Mouse (Mus musculus) forebrain, embryonic 14.5 days (tissue): Measurements from ENCODE around the gene Med22. TPM values are rescaled to one million over a fixed set of nuclear protein-coding genes. Genes with fewer than 3 reads are reported as not detected.
A peak's percentile ranks its signal among the peaks of the same experiment; 100 is the strongest.

Experiments used
- ATAC-seq: fragments of 200-750 bp; cut with Nextera tagmentation; 2 replicates; pipeline ENCODE4 v1.8.0; 2017; ENCODE audit warnings: mild to moderate bottlenecking, moderate library complexity
- DNase-seq: peaks from one replicate; pipeline ENCODE4 v3.0.0-alpha.2; 2015; ENCODE audit warnings: low spot score
- H3K27ac ChIP-seq: fragments of 300-500 bp; sonication (generic); 2 replicates; pipeline ENCODE4 v1.5.1; 2014; ENCODE audit warnings: low read depth, mild to moderate bottlenecking, control low read depth, low read length, moderate library complexity
- H3K27me3 ChIP-seq: fragments of 300-500 bp; sonication (generic); replicated peaks from 2 replicates; pipeline ENCODE4 v1.6.1; 2014; ENCODE audit warnings: low read length, control low read depth, mixed read lengths; ENCODE audit not compliant: control insufficient read depth, insufficient read depth
- H3K36me3 ChIP-seq: fragments of 300-500 bp; sonication (generic); 2 replicates; pipeline ENCODE4 v1.6.1; 2014; ENCODE audit warnings: low read length, control low read depth; ENCODE audit not compliant: control insufficient read depth, insufficient read depth
- H3K4me1 ChIP-seq: fragments of 300-500 bp; sonication (generic); 2 replicates; pipeline ENCODE4 v1.6.1; 2014; ENCODE audit warnings: antibody characterized with exemption, low read length, control low read depth; ENCODE audit not compliant: control insufficient read depth, insufficient read depth
- H3K4me2 ChIP-seq: fragments of 300-500 bp; sonication (generic); 2 replicates; pipeline ENCODE4 v1.6.1; 2014; ENCODE audit warnings: mild to moderate bottlenecking, control low read depth, low read length
- H3K4me3 ChIP-seq: fragments of 300-500 bp; sonication (generic); 2 replicates; pipeline ENCODE4 v1.5.1; 2014; ENCODE audit warnings: low read depth, low read length, control low read depth
- H3K9ac ChIP-seq: fragments of 300-500 bp; sonication (generic); 2 replicates; pipeline ENCODE4 v1.6.1; 2014; ENCODE audit warnings: mild to moderate bottlenecking, low read length, control low read depth, moderate library complexity
- H3K9me3 ChIP-seq: fragments of 300-500 bp; sonication (generic); replicated peaks from 2 replicates; pipeline ENCODE4 v1.6.1; 2016; ENCODE audit warnings: low read length, control low read depth, mixed read lengths; ENCODE audit not compliant: control insufficient read depth
- WGBS: fragments of 180-500 bp; shearing (Covaris S2); extraction: QIAGEN DNeasy Blood & Tissue Kit; methylation state at CpG from one replicate; pipeline ENCODE4 v1.1.7; 2014; 5-methylcytosine and 5-hydroxymethylcytosine counted together
- polyA plus RNA-seq: library from polyadenylated mRNA; unstranded; fragments of >200 nt; fragmentation: Nextera tagmentation; extraction: Ambion mirVana; gene quantifications from 2 replicates; pipeline ENCODE4 v1.2.1, GENCODE M21; 2014

The Med22 gene
- polyA plus RNA-seq, 1 experiment from 2014 or later = 159 TPM

DNA sequence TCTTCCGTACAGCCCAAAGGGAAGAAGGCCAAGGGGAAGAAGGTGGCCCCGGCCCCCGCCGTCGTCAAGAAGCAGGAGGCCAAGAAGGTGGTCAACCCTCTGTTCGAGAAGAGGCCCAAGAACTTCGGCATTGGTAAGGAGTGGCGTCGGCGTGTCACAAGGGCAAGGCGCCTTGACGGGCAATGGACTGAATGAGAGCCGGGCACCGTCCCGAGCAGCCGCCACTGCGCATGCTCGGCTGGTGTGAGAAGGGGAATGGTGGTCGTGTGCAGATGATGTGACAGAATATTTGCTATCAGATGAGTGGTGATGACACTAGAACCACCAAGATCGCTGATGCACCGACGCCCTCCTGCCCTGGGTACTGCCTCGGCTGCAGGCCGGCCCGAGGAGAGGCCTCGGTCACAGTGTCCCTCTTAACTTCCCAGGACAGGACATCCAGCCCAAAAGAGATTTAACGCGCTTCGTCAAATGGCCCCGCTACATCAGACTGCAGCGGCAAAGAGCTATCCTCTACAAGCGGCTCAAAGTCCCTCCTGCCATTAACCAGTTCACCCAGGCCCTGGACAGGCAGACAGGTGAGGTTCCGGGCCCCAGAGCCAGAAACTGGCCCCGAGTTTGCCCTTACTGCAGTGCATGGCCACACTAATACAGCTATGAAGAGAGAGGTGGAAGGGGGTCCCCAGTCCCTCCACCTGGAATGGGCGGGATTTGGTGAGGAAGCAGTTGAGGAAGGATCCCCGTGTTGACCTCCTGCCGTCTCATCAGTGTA, 703 bp upstream of the Med22 start:
- Histone ChIP-seq H3K36me3 (peaks cover 60% of the 10 kb centered on the region), H3K9ac (peak overlapping the region; percentile 86), H3K27me3 (no peaks in the 10 kb centered on the region), H3K4me3 (peak overlapping the region; percentile 75), H3K27ac (peak overlapping the region; percentile 92), H3K4me1 (peaks cover 24% of the 10 kb centered on the region), H3K9me3 (no peaks in the 10 kb centered on the region), H3K4me2 (peak overlapping the region; percentile 99)
- under 1% methylated on average over 37 of the region's 37 CpGs for WGBS
- DNase-seq (peak; percentile 79), ATAC-seq (peak; percentile 60)

DNA sequence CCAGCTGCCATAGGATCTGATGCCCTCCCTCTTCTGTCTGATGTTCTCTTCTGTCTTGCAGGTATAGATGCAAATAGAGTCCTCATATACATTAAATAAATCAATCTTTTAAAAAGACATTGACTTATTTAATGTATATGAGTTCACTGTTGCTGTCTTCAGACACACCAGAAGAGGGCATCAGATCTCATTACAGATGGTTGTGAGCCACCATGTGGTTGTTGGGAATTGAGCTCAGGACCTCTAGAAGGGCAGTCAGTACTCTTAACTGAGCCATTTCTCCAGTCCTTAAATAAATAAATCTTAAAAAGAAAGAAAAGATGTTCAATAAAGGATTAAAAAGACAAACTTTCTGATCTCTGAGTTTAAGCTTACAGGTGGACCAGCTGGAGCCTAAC, 1.1 kb downstream of the Med22 start:
- Histone ChIP-seq H3K9ac (peak overlapping the region; percentile 93), H3K36me3 (peaks cover 73% of the 10 kb centered on the region), H3K4me3 (peak overlapping the region; percentile 75), H3K27me3 (no peaks in the 10 kb centered on the region), H3K27ac (no peak overlapping the region), H3K4me1 (peaks cover 16% of the 10 kb centered on the region), H3K9me3 (no peaks in the 10 kb centered on the region), H3K4me2 (peak overlapping the region; percentile 75)
- DNase-seq = no peak
- ATAC-seq = no peak

DNA sequence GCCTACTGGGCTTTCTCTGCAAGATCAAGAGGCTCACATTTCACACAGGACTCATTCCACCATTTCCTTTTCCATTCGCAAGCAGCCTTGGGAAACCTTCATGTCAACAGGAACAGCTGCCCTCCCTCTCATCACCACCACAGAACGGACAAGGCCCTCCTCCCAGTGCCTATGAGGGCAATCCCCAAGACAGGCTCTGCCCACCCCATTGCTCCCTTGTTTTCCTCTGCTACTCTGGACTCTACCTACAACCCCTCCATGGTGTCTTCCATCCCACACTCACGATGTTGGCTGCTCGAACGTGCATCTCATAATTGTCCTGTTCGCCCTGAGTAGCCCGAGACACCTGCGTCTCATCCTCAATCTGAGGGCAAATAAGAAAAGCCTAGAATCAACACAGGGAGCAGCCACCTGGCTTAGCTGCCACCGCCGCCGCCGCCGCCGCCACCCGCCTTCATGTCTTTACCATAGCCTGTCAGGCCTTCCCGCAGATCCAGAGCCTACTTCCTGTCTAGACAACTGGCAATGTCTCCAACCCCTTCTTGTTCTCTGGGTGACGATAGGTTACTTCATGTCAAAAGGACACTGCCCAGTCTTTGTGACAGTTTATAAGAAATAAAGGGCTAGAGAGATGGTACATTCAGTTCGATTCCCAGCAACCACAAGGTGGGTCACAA, 1.6 kb downstream of the Med22 start:
- H3K36me3 ChIP-seq = peaks cover 69% of the 10 kb centered on the region
- H3K9me3 ChIP-seq = no peaks in the 10 kb centered on the region
- peaks cover 16% of the 10 kb centered on the region for H3K4me1 ChIP-seq
- DNase-seq (no peak), ATAC-seq (no peak)
- H3K4me3 ChIP-seq = peak overlapping the region; percentile 75
- H3K9ac ChIP-seq = peak overlapping the region; percentile 93
- no peaks in the 10 kb centered on the region for H3K27me3 ChIP-seq
- WGBS = 86% methylated on average over 18 of the region's 18 CpGs
- no peak overlapping the region for H3K27ac ChIP-seq
- peak overlapping the region; percentile 75 for H3K4me2 ChIP-seq

DNA sequence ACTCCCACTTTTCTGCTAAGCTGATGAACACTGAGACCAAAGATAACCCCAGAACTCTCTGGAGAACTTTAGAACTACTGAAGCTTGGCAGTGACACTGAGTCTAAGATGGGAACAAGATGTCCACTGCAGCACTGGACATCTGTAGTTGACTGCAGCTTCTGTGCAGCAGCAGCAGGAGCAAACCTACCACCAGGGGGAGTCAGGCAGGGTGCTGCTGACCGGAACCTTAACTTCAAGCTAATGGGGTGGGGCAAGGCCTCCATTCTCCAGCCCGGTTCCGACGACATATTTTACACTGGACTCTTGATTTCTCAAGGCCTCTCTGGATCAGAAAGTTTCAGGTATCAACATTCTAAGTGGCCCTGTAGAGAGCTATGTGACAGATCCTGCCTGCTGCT, 3.4 kb downstream of the Med22 start:
- no peak for ATAC-seq
- peak; percentile 28 for DNase-seq
- Histone ChIP-seq H3K4me3 (no peak overlapping the region), H3K9me3 (no peaks in the 10 kb centered on the region), H3K9ac (no peak overlapping the region), H3K27ac (no peak overlapping the region), H3K4me1 (peaks cover 22% of the 10 kb centered on the region), H3K27me3 (no peaks in the 10 kb centered on the region), H3K4me2 (no peak overlapping the region), H3K36me3 (peaks cover 51% of the 10 kb centered on the region)
- WGBS = 51% methylated on average over 4 of the region's 4 CpGs

DNA sequence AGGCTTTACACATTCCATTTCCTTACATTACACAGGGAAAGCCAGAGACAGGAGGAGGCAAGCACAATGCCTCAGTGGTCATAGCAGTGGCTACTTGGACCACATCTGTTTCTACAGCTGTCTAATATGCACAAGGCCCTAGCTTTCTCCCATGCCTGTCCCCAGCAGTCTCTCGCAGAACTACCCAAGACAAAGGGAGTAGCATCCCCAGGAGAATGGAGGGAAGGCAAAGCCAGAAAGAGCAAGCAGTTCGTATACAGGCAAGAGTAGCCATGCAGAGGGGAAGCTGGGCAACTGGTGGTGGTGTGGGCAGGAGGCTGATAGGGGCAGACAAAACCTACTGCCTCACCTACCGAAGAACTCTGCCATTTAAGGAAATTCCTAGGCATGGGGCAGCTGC, 4.0 kb downstream of the Med22 start:
- Histone ChIP-seq H3K27me3 (no peaks in the 10 kb centered on the region), H3K4me2 (no peak overlapping the region), H3K4me3 (no peak overlapping the region), H3K27ac (no peak overlapping the region), H3K4me1 (peaks cover 22% of the 10 kb centered on the region), H3K9ac (no peak overlapping the region), H3K9me3 (no peaks in the 10 kb centered on the region), H3K36me3 (peaks cover 44% of the 10 kb centered on the region)
- DNase-seq (no peak), ATAC-seq (no peak)
- WGBS = 95% methylated on average over 3 of the region's 3 CpGs

DNA sequence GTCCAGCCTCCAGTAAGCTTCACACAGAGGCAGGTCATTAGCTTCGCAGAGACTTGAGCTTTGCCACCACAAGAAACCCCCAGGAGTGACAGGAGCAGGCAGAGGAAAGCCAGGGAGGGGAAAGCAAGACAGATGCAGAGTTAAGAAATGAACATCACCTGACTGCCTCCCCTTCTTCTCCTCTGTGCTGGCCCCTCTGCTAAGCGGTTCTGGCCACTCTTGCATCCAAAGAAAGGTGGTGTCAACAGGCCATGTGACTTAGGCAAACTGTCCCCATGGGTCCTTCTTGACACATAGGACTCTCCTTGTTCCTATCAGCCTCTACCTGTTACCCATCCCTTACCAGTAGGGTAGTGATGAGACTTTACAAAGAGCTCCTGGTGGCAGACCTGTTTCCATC, 4.5 kb downstream of the Med22 start:
- H3K4me1 ChIP-seq = peaks cover 22% of the 10 kb centered on the region
- WGBS = 93% methylated on average over 2 of the region's 2 CpGs
- no peak overlapping the region for H3K4me3 ChIP-seq
- DNase-seq = no peak
- ATAC-seq = no peak
- H3K36me3 ChIP-seq = peaks cover 43% of the 10 kb centered on the region
- no peak overlapping the region for H3K4me2 ChIP-seq
- no peaks in the 10 kb centered on the region for H3K27me3 ChIP-seq
- no peak overlapping the region for H3K9ac ChIP-seq
- no peak overlapping the region for H3K27ac ChIP-seq
- H3K9me3 ChIP-seq = no peaks in the 10 kb centered on the region

DNA sequence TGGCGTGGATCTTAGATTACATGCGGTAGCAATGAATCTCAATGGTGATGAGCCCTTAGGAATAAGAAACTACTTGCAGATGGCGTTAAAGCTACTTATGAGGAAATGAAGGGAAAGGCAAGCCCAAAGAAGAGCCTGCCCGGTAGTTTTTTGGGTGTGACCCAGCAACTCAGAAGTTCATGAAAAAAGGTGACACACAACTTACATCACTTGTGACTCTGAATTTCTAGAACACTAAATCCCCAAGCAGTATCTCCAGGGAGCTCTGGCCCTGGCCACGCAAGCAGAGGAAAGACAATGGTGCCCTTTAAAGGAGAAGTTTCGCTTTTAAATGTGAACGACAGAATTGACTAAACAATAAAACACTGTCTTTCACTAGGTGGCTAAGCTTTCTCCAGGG, 7.2 kb downstream of the Med22 start:
- ATAC-seq (no peak), DNase-seq (no peak)
- peak overlapping the region; percentile 82 for H3K9ac ChIP-seq
- peak overlapping the region; percentile 91 for H3K27ac ChIP-seq
- WGBS = 9% methylated on average over 7 of the region's 7 CpGs
- peaks cover 14% of the 10 kb centered on the region for H3K4me1 ChIP-seq
- H3K36me3 ChIP-seq = peaks cover 58% of the 10 kb centered on the region
- no peaks in the 10 kb centered on the region for H3K9me3 ChIP-seq
- peak overlapping the region; percentile 80 for H3K4me3 ChIP-seq
- H3K27me3 ChIP-seq = no peaks in the 10 kb centered on the region
- peak overlapping the region; percentile 84 for H3K4me2 ChIP-seq

DNA sequence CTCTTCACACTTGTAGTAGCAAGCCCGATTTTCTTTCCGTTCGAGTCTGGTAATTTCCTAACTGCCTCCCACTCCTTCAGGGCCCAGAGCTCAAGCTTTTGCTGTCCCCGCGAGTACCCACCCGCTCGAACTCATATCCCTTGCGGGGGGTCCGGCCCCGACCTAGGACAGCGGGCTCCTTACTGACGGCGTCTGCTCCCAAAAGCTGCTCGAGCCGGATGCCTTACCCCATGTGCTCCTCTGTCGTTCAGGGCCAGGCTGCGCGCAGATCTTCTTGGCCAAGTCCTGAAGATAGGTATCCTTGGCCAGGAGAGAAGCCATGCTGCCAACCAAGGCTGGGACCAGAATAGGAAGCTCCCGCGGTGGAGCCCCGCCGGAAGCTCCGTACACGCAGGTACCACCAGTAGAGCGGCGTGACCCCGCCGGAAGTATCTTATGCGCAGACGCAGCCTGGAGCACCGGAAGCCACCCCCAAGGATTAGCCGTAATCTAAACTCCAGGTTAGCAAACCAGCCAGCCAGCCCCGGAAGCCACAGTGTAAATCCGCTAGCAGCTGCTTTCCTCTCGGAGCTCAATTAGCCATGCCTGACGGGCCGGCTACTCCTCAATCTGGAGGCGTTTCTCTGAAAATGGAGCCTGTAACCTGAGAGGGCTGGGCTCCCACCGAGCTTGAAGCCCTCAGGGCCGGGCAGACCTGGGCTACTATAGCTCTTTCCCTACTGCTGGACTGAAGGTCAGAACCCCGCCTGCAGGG, 7.8 kb downstream of the Med22 start, which contains the start of gene Surf6:
Gene Surf6, minus strand, starts transcription at position 413 of the 754 bp plus-strand sequence.
- Histone ChIP-seq H3K4me2 (peak within 1 kb of the TSS; percentile 84), H3K9me3 (no peaks in the 10 kb centered on the region), H3K4me1 (peaks cover 14% of the 10 kb centered on the region), H3K9ac (peak within 1 kb of the TSS; percentile 82), H3K36me3 (peaks cover 58% of the 10 kb centered on the region), H3K4me3 (peak within 1 kb of the TSS; percentile 80), H3K27ac (peak within 1 kb of the TSS; percentile 91), H3K27me3 (no peaks in the 10 kb centered on the region)
- peak; percentile 97 for ATAC-seq
- under 1% methylated on average over 41 of the region's 41 CpGs for WGBS
- DNase-seq = peak; percentile 99
